In genomic region chr2:173458861-173459260, GRCm38 (mm10) we compare ENCODE assay signal across 20 mouse cellular contexts.
DNase-seq lines count a peak whose midpoint lies in the region; ATAC-seq and TF ChIP-seq lines count a peak whose summit lies in the region.
"Had no signal": no experiment of that assay in that cellular context is flagged by ENCODE, and none has a peak within 500 bp of the region (broad histone marks: within the 10 kb centered on the region; RNA-seq: fewer than 3 reads in every experiment).

No protein-coding gene starts in this region.

- no peak overlapping the region for H3K4me3 ChIP-seq in forebrain, embryonic 11.5 days (ENCODE audit: low read depth, low read length)
- H3K4me3 ChIP-seq in forebrain, postnatal 0 days (ENCODE audit: low read depth, low read length), result no peak overlapping the region
- H3K4me3 ChIP-seq in liver, postnatal 0 days (ENCODE audit: low read depth, low read length), result no peak overlapping the region
- H3K4me3 ChIP-seq in liver, embryonic 11.5 days (ENCODE audit: low read depth, low read length), result no peak overlapping the region
- H3K4me3 ChIP-seq in stomach, postnatal 0 days (ENCODE audit: low read depth, low read length), result no peak overlapping the region
- H3K4me3 ChIP-seq: embryonic facial prominence, embryonic 12.5 days; forebrain, embryonic 12.5 days; heart, embryonic 13.5 days; hindbrain, embryonic 13.5 days had no signal

- 86% methylated on average over 12 of the region's 12 CpGs for WGBS in forebrain, embryonic 11.5 days
- 90% methylated on average over 12 of the region's 12 CpGs for WGBS in forebrain, postnatal 0 days
- WGBS in liver, postnatal 0 days (ENCODE audit: insufficient replicate concordance), result 74% methylated on average over 12 of the region's 12 CpGs
- WGBS in liver, embryonic 11.5 days, result 86% methylated on average over 12 of the region's 12 CpGs
- 79% methylated on average over 12 of the region's 12 CpGs for WGBS in stomach, postnatal 0 days

- H3K9me3 ChIP-seq in forebrain, embryonic 11.5 days (ENCODE audit: control insufficient read depth, low read length), result no peaks in the 10 kb centered on the region; the same call in 1 of the 2 replicates
- no peaks in the 10 kb centered on the region for H3K9me3 ChIP-seq in forebrain, postnatal 0 days (ENCODE audit: low read length)
- H3K9me3 ChIP-seq in liver, postnatal 0 days (ENCODE audit: low read length), result peaks cover 3% of the 10 kb centered on the region
- no peaks in the 10 kb centered on the region; the same call in 1 of the 2 replicates for H3K9me3 ChIP-seq in liver, embryonic 11.5 days (ENCODE audit: control insufficient read depth, low read length)
- no peaks in the 10 kb centered on the region for H3K9me3 ChIP-seq in stomach, postnatal 0 days (ENCODE audit: control insufficient read depth, low read length)
- H3K9me3 ChIP-seq: embryonic facial prominence, embryonic 12.5 days had no signal

- H3K9ac ChIP-seq in forebrain, embryonic 11.5 days (ENCODE audit: low read length), result no peak overlapping the region
- H3K9ac ChIP-seq in forebrain, postnatal 0 days, result no peak overlapping the region
- no peak overlapping the region for H3K9ac ChIP-seq in liver, postnatal 0 days (replicated peaks)
- H3K9ac ChIP-seq in liver, embryonic 11.5 days (ENCODE audit: low read depth, low read length), result no peak overlapping the region
- no peak overlapping the region for H3K9ac ChIP-seq in stomach, postnatal 0 days (ENCODE audit: low read length)
- H3K9ac ChIP-seq: embryonic facial prominence, embryonic 12.5 days; forebrain, embryonic 12.5 days; heart, embryonic 13.5 days; hindbrain, embryonic 13.5 days had no signal

- DNase-seq in forebrain, embryonic 11.5 days (ENCODE audit: low spot score), result peak; percentile 40
- DNase-seq in forebrain, postnatal 0 days, result no peak
- peak; percentile 3 for DNase-seq in heart, postnatal 4 days
- DNase-seq in heart, postnatal 25 days (ENCODE audit: low spot score), result no peak
- DNase-seq in liver, postnatal 0 days, result peak; percentile 10
- no peak for DNase-seq in liver, embryonic 11.5 days (ENCODE audit: low spot score)
- DNase-seq in stomach, postnatal 0 days (ENCODE audit: low spot score), result peak; percentile 8
- DNase-seq: adrenal gland, postnatal 14 days; cerebellum, adult 11-12 months; cerebellum, postnatal 25 days; gastrocnemius, postnatal 25 days; heart, adult 18-20 months had no signal

- no peak for TF ChIP-seq EP300 in liver, postnatal 0 days (IDR thresholded peaks at IDR 0.05; ENCODE audit: low read depth)
- no peak for TF ChIP-seq EP300 in stomach, postnatal 0 days (optimal IDR thresholded peaks at IDR 0.05)

- no peaks in the 10 kb centered on the region for H3K27me3 ChIP-seq in forebrain, embryonic 11.5 days (ENCODE audit: control insufficient read depth, insufficient read depth, low read length)
- no peaks in the 10 kb centered on the region for H3K27me3 ChIP-seq in forebrain, postnatal 0 days (ENCODE audit: insufficient read depth, low read length)
- no peaks in the 10 kb centered on the region for H3K27me3 ChIP-seq in liver, postnatal 0 days (ENCODE audit: insufficient read depth, low read length)
- H3K27me3 ChIP-seq in liver, embryonic 11.5 days (replicated peaks; ENCODE audit: control insufficient read depth, insufficient read depth, low read length), result no peaks in the 10 kb centered on the region
- H3K27me3 ChIP-seq in stomach, postnatal 0 days (ENCODE audit: control insufficient read depth, insufficient read depth, low read length), result no peaks in the 10 kb centered on the region
- H3K27me3 ChIP-seq: embryonic facial prominence, embryonic 12.5 days; forebrain, embryonic 12.5 days; heart, embryonic 13.5 days; hindbrain, embryonic 13.5 days; Patski had no signal

- no peak for TF ChIP-seq CTCF in forebrain, postnatal 0 days (IDR thresholded peaks at IDR 0.05; ENCODE audit: low read depth)
- no peak for TF ChIP-seq CTCF in liver, postnatal 0 days (IDR thresholded peaks at IDR 0.05; ENCODE audit: low read depth)
- no peak for TF ChIP-seq CTCF in stomach, postnatal 0 days (IDR thresholded peaks at IDR 0.05; ENCODE audit: low read depth)

- no peak overlapping the region for H3K27ac ChIP-seq in forebrain, embryonic 11.5 days (ENCODE audit: low read depth, low read length)
- no peak overlapping the region for H3K27ac ChIP-seq in forebrain, postnatal 0 days (ENCODE audit: low read depth, low read length)
- no peak overlapping the region for H3K27ac ChIP-seq in liver, postnatal 0 days (ENCODE audit: low read depth)
- no peak overlapping the region for H3K27ac ChIP-seq in liver, embryonic 11.5 days (ENCODE audit: low read depth, low read length)
- no peak overlapping the region for H3K27ac ChIP-seq in stomach, postnatal 0 days (replicated peaks)
- H3K27ac ChIP-seq: embryonic facial prominence, embryonic 12.5 days; forebrain, embryonic 12.5 days; heart, embryonic 13.5 days; hindbrain, embryonic 13.5 days had no signal

- no peak for ATAC-seq in forebrain, embryonic 11.5 days (replicated peaks; ENCODE audit: low FRiP score)
- no peak for ATAC-seq in forebrain, postnatal 0 days
- ATAC-seq in liver, postnatal 0 days, result no peak
- no peak for ATAC-seq in liver, embryonic 11.5 days (replicated peaks; ENCODE audit: low FRiP score)
- ATAC-seq in stomach, postnatal 0 days (ENCODE audit: low FRiP score, low TSS enrichment), result no peak
- ATAC-seq: activated CD4-positive, CD25-positive, alpha-beta regulatory T cell, adult 4 months; forebrain, embryonic 16.5 days; intestine, postnatal 0 days; Patski had no signal

- H3K4me2 ChIP-seq in forebrain, embryonic 11.5 days (ENCODE audit: low read depth, low read length, severe bottlenecking), result no peak overlapping the region
- no peak overlapping the region for H3K4me2 ChIP-seq in forebrain, postnatal 0 days (ENCODE audit: low read depth)
- H3K4me2 ChIP-seq in liver, postnatal 0 days (ENCODE audit: low read depth, low read length), result no peak overlapping the region
- no peak overlapping the region for H3K4me2 ChIP-seq in liver, embryonic 11.5 days
- no peak overlapping the region for H3K4me2 ChIP-seq in stomach, postnatal 0 days (replicated peaks; ENCODE audit: low read depth)
- H3K4me2 ChIP-seq: embryonic facial prominence, embryonic 12.5 days; forebrain, embryonic 12.5 days; heart, embryonic 13.5 days; hindbrain, embryonic 13.5 days had no signal

- intact Hi-C loops in heart, postnatal 25 days (cut with DNase I), result loop anchor here (10.0 kb wide), 1 partner anchor 86 kb away; no protein-coding TSS in a partner anchor

- no peaks in the 10 kb centered on the region for H3K4me1 ChIP-seq in forebrain, embryonic 11.5 days (replicated peaks; ENCODE audit: control insufficient read depth, insufficient read depth, low read length)
- H3K4me1 ChIP-seq in forebrain, postnatal 0 days (ENCODE audit: insufficient read depth), result no peaks in the 10 kb centered on the region
- H3K4me1 ChIP-seq in liver, postnatal 0 days (ENCODE audit: insufficient read depth), result no peaks in the 10 kb centered on the region
- no peaks in the 10 kb centered on the region for H3K4me1 ChIP-seq in liver, embryonic 11.5 days (replicated peaks; ENCODE audit: control insufficient read depth, insufficient read depth, low read length)
- no peaks in the 10 kb centered on the region for H3K4me1 ChIP-seq in stomach, postnatal 0 days (replicated peaks; ENCODE audit: control insufficient read depth, insufficient read depth)
- H3K4me1 ChIP-seq: embryonic facial prominence, embryonic 12.5 days; forebrain, embryonic 12.5 days; heart, embryonic 13.5 days; hindbrain, embryonic 13.5 days had no signal

- no peaks in the 10 kb centered on the region for H3K36me3 ChIP-seq in forebrain, embryonic 11.5 days (ENCODE audit: control insufficient read depth, insufficient read depth, low read length)
- H3K36me3 ChIP-seq in forebrain, postnatal 0 days (ENCODE audit: insufficient read depth), result no peaks in the 10 kb centered on the region
- no peaks in the 10 kb centered on the region for H3K36me3 ChIP-seq in liver, postnatal 0 days (replicated peaks; ENCODE audit: insufficient read depth, low read length)
- no peaks in the 10 kb centered on the region for H3K36me3 ChIP-seq in liver, embryonic 11.5 days (ENCODE audit: control insufficient read depth, insufficient read depth, low read length)
- no peaks in the 10 kb centered on the region for H3K36me3 ChIP-seq in stomach, postnatal 0 days (ENCODE audit: control insufficient read depth, insufficient read depth, low read length)
- H3K36me3 ChIP-seq: embryonic facial prominence, embryonic 12.5 days; forebrain, embryonic 12.5 days; heart, embryonic 13.5 days; hindbrain, embryonic 13.5 days had no signal

Comparison
In these comparisons a context has a peak if more than half of its experiments do, and no peak if none do; other contexts are left out.
1. DNase-seq: peak in forebrain, embryonic 11.5 days (single experiment), heart, postnatal 4 days (single experiment), liver, postnatal 0 days (single experiment) and stomach, postnatal 0 days (single experiment); none in forebrain, postnatal 0 days (single experiment), heart, postnatal 25 days (single experiment) and liver, embryonic 11.5 days (single experiment).